Mouse (Mus musculus): Measurements from ENCODE around the gene Nid2. TPM values are rescaled to one million over a fixed set of nuclear protein-coding genes. Genes with fewer than 3 reads are reported as not detected.

Nid2 gene
- polyA plus RNA-seq, 1 experiment, result not detected

DNA sequence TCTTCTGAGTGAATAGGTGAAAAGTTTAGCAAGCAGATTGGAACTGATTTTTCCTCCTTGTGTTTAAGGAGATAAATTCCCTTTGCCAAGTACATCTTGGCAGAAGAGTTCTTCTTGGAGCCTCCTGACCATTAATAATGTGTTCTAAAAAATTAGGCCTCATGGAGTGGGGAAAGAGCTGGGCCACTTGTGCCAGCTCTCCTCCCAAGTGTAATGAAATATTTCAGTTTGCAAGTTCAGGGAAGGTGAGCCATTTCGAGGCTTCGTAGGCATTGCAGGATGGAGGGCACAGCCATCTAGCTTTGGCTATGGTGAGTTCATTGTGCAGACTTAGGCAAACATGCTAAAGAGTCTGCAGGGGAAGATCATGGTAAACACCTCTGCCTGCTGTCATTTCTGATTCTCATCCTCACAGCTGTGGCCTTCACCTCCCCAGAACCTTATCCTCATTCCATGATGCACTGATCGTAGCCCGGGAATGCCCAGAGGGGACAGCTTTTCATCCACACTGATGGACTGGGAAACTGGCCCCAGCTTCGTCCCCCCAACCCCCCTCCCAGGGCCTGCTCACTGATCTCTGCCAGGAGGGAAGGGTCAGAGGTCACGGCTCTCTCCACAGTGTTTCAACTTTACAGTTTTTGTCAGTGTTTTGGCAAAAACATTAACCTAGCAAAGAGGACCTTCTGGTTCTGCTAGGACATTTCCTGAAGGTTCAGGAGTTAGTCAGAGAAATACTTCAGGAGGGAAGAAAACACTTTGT is 18.6 kb downstream of the Nid2 start:
- H3K27ac ChIP-seq (ENCODE audit: insufficient read depth, low read depth, low read length), result no peak overlapping the region
- 69% methylated on average over 6 of the region's 6 CpGs for WGBS
- peaks cover 5% of the 10 kb centered on the region; the same call in 1 of the 2 replicates for H3K4me1 ChIP-seq (ENCODE audit: control insufficient read depth, insufficient read depth, low read length)
- H3K4me3 ChIP-seq (ENCODE audit: insufficient read depth, low read depth, low read length), result no peak overlapping the region
- TF ChIP-seq POLR2A (IDR thresholded peaks at IDR 0.05; ENCODE audit: insufficient read depth, low read depth, low read length), result no peak
- no peak for TF ChIP-seq CTCF (IDR thresholded peaks at IDR 0.05; ENCODE audit: insufficient read depth, low read depth, low read length)

DNA sequence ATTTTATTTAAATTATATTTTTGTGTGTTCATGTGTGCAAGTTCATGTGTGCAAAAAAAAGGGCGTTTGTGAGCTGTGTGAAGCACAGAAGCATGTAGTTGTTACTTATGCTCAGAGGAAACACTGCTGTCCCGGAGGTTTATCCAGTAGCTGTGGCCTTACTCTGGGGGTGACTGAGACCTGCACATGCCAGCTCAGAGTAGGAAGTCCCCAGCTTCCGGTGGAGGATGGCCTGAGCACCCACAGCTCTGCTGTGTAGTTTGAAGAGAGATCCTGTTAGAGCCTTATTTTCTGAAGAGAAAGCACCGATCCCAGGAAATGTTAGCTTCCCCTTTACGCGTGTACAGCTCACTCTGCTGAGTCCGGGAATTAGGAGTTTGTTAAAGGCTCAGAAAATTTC is 20.1 kb downstream of the Nid2 start:
- H3K27ac ChIP-seq (ENCODE audit: insufficient read depth, low read depth, low read length), result no peak overlapping the region
- WGBS, result 79% methylated on average over 7 of the region's 7 CpGs
- TF ChIP-seq POLR2A (IDR thresholded peaks at IDR 0.05; ENCODE audit: insufficient read depth, low read depth, low read length) (no peak), CTCF (IDR thresholded peaks at IDR 0.05; ENCODE audit: insufficient read depth, low read depth, low read length) (no peak)
- H3K4me3 ChIP-seq (ENCODE audit: insufficient read depth, low read depth, low read length), result no peak overlapping the region
- peaks cover 5% of the 10 kb centered on the region; the same call in 1 of the 2 replicates for H3K4me1 ChIP-seq (ENCODE audit: control insufficient read depth, insufficient read depth, low read length)

- 88% methylated on average over 13 of the region's 13 CpGs for WGBS
- TF ChIP-seq CTCF (IDR thresholded peaks at IDR 0.05; ENCODE audit: insufficient read depth, low read depth, low read length) (no peak), POLR2A (IDR thresholded peaks at IDR 0.05; ENCODE audit: insufficient read depth, low read depth, low read length) (no peak)
- H3K27ac ChIP-seq (ENCODE audit: insufficient read depth, low read depth, low read length), result no peak overlapping the region
- no peak overlapping the region for H3K4me3 ChIP-seq (ENCODE audit: insufficient read depth, low read depth, low read length)
- peaks cover 3% of the 10 kb centered on the region; the same call in 1 of the 2 replicates for H3K4me1 ChIP-seq (ENCODE audit: control insufficient read depth, insufficient read depth, low read length)
These were observed 23.1 kb downstream of the Nid2 start for GRCm38 (mm10) chr14:19774036-19774628.

DNA sequence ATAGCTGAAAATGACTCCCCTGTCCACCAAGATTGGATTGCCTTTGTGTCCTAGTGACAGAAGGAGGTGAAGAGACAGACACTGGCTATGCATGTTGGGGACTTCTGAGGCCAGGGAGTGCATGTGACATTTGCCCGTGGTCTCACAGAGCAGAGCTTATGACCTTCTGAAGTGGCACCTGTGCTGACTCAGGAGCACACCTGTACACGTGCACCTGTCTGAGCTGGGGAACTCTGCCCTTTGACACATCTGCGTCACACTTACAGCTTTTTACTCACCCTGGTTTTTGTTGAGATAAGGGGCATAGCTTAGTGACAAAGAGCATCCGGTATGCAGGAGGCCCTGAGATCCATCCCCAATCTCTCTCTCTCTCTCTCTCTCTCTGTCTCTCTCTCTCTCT is 24.4 kb downstream of the Nid2 start:
- 96% methylated on average over 4 of the region's 4 CpGs for WGBS
- Histone ChIP-seq H3K4me1 (ENCODE audit: control insufficient read depth, insufficient read depth, low read length) (no peaks in the 10 kb centered on the region), H3K4me3 (ENCODE audit: insufficient read depth, low read depth, low read length) (no peak overlapping the region), H3K27ac (ENCODE audit: insufficient read depth, low read depth, low read length) (no peak overlapping the region)
- TF ChIP-seq CTCF (IDR thresholded peaks at IDR 0.05; ENCODE audit: insufficient read depth, low read depth, low read length) (no peak), POLR2A (IDR thresholded peaks at IDR 0.05; ENCODE audit: insufficient read depth, low read depth, low read length) (no peak)

- Histone ChIP-seq H3K27ac (ENCODE audit: insufficient read depth, low read depth, low read length) (no peak overlapping the region), H3K4me1 (ENCODE audit: control insufficient read depth, insufficient read depth, low read length) (no peaks in the 10 kb centered on the region), H3K4me3 (ENCODE audit: insufficient read depth, low read depth, low read length) (no peak overlapping the region)
- TF ChIP-seq CTCF (IDR thresholded peaks at IDR 0.05; ENCODE audit: insufficient read depth, low read depth, low read length), result no peak
- no peak for TF ChIP-seq POLR2A (IDR thresholded peaks at IDR 0.05; ENCODE audit: insufficient read depth, low read depth, low read length)
- 97% methylated on average over 5 of the region's 5 CpGs for WGBS
These were observed 25.1 kb downstream of the Nid2 start for GRCm38 (mm10) chr14:19776179-19776578.

DNA sequence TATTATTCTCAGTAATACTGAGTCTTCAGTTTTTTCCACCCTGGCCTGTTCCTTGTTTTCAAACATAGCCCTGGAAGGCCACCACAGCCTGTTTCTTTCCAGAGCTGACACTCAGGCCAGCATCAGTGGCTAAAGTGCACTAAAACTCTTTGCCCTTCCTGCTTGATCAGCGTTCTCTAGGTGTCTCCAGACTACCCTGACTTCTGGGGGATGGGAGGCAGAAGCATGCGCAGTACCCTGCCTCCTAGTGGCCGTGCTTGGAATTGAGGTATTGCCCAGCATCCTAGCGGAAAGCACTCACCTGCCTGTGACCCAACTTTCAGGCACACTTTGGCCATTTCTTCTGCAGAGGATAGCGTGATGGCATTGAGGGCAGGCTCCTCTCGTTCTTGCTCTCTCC is 25.8 kb downstream of the Nid2 start:
- Histone ChIP-seq H3K4me1 (ENCODE audit: control insufficient read depth, insufficient read depth, low read length) (no peaks in the 10 kb centered on the region), H3K27ac (ENCODE audit: insufficient read depth, low read depth, low read length) (no peak overlapping the region), H3K4me3 (ENCODE audit: insufficient read depth, low read depth, low read length) (no peak overlapping the region)
- 58% methylated on average over 6 of the region's 6 CpGs for WGBS
- TF ChIP-seq CTCF (IDR thresholded peaks at IDR 0.05; ENCODE audit: insufficient read depth, low read depth, low read length) (0 out of 2 replicates have a peak, but pooled peaks have one; percentile 19), POLR2A (IDR thresholded peaks at IDR 0.05; ENCODE audit: insufficient read depth, low read depth, low read length) (no peak)

DNA sequence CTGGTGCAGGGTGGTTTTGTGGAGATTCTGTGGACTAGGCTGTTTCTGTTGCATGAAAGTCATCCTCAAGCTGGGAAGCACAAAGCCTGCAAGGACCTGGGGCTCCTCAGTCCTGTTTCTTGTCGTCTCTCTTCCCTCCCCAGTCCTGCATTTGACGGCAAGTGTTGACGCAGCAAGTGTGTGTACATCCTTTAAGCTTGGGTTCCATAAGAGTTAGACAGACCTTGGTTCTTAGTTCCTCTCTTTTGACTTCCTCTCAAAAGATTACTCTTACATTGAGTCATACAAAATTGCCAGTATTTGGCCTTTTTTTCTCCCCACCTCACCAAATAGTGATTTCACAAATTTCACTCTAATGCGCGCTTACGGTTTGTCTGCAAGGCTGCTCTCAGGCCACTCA is 26.3 kb downstream of the Nid2 start:
- no peak for TF ChIP-seq CTCF (IDR thresholded peaks at IDR 0.05; ENCODE audit: insufficient read depth, low read depth, low read length)
- TF ChIP-seq POLR2A (IDR thresholded peaks at IDR 0.05; ENCODE audit: insufficient read depth, low read depth, low read length), result no peak
- 94% methylated on average over 6 of the region's 6 CpGs for WGBS
- no peak overlapping the region for H3K4me3 ChIP-seq (ENCODE audit: insufficient read depth, low read depth, low read length)
- H3K4me1 ChIP-seq (ENCODE audit: control insufficient read depth, insufficient read depth, low read length), result no peaks in the 10 kb centered on the region
- no peak overlapping the region for H3K27ac ChIP-seq (ENCODE audit: insufficient read depth, low read depth, low read length)

GRCm38 (mm10) chr14:19777945-19778344 is 26.9 kb downstream of the Nid2 start:
- WGBS, result 90% methylated on average over 13 of the region's 13 CpGs
- no peak overlapping the region for H3K27ac ChIP-seq (ENCODE audit: insufficient read depth, low read depth, low read length)
- no peak overlapping the region for H3K4me3 ChIP-seq (ENCODE audit: insufficient read depth, low read depth, low read length)
- no peaks in the 10 kb centered on the region for H3K4me1 ChIP-seq (ENCODE audit: control insufficient read depth, insufficient read depth, low read length)
- TF ChIP-seq CTCF (IDR thresholded peaks at IDR 0.05; ENCODE audit: insufficient read depth, low read depth, low read length), result no peak
- no peak for TF ChIP-seq POLR2A (IDR thresholded peaks at IDR 0.05; ENCODE audit: insufficient read depth, low read depth, low read length)

- no peak overlapping the region for H3K4me3 ChIP-seq (ENCODE audit: insufficient read depth, low read depth, low read length)
- H3K27ac ChIP-seq (ENCODE audit: insufficient read depth, low read depth, low read length), result no peak overlapping the region
- H3K4me1 ChIP-seq (ENCODE audit: control insufficient read depth, insufficient read depth, low read length), result no peaks in the 10 kb centered on the region
- TF ChIP-seq CTCF (IDR thresholded peaks at IDR 0.05; ENCODE audit: insufficient read depth, low read depth, low read length), result no peak
- no peak for TF ChIP-seq POLR2A (IDR thresholded peaks at IDR 0.05; ENCODE audit: insufficient read depth, low read depth, low read length)
- 88% methylated on average over 9 of the region's 9 CpGs for WGBS
These were observed 34.9 kb downstream of the Nid2 start for GRCm38 (mm10) chr14:19785797-19786588.
